Mouse (Mus musculus): ENCODE results near the gene Gabra5.

Gabra5 gene

DNA sequence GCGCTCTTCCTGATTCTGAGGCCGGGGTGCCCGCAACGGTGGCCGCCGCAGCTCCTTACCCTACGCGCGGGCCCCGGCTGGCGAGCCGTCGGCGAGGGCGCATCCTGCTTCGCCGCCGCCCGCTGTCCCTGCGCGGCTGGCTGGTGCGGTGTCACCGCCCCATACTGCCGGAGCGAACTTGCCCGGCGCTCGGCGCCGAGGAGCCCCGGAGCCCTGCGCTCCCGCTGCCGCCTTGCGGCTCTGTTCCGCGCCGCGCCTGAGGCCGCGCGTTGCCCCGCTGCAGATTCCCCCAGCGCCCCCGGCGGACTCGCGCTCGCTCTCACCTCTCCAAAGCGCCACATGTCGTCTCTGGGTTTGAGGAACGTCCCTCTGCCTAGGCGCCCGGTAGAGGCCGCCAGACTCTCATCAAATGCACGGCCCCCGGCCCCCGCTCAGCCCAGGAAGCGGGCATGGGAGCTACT is at the start of gene Gabra5:
TSS of gene Gabra5 (minus strand) at position 379 of the 461 bp plus-strand sequence.
- no peak for DNase-seq (ENCODE audit: low spot score in 2 of 2)

- DNase-seq (ENCODE audit: low spot score in 2 of 2): no peak
These were observed 28.7 kb upstream of the Gabra5 start for GRCm38 (mm10) chr7:57538565-57538964.

- DNase-seq (ENCODE audit: low spot score in 2 of 2): no peak
These were observed 22.8 kb upstream of the Gabra5 start for GRCm38 (mm10) chr7:57532676-57533075.

DNA sequence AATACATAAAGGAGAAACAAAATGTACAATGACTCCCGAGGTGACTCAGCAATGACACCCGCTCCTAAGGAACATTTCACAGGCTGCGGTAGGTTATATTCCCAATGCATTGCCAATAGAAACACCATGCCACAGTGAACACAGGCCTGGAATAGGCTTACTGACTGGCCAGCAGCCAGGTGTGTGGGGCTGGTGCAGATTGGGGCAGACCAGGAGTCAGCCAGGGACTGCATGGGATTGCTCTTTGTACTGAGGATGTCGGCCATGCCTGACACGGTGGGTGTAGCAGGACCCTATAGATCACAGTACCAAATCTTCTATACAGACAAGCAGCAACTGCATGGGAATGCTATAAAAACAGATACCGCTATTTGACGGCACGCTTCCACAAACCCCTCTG is 20.1 kb upstream of the Gabra5 start:
- DNase-seq (ENCODE audit: low spot score in 2 of 2): no peak

DNA sequence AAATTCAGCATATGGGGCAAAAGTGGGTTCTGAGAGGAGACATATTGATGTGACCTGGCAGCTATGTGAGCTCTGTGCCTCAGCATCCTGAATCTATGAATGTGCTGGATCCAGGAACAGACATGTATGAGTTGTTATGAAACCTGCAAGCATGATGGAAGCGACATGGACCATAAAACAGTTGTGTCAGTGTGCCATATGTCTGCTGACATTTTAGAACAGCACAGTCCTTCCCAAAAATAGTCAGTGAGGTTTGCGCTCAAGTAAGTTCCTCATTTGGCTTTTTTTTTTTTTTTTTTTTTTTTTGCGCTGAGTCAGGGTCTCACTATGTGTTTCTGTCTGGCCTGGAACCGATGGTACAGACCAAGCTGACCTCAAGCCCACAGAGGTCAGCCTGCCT is 19.6 kb upstream of the Gabra5 start:
- no peak for DNase-seq (ENCODE audit: low spot score in 2 of 2)

DNA sequence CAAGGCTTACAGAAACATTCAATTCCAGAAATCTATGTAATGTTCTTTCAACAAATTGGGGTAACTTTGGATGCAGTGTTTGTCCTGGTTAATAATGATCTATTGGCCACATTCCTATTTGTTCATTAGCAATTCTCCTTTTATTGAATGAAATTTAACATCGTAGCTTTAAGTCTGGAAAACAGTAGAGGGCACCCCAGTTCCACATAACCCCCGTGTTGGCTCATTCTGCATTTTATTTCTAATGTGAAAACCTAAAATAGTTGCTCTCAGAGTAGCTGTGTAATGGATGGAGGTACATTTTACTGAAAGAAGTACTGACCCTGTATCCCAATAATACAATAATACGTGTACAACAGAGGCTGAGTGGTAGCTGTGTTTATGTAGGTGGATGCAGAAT is 3.1 kb upstream of the Gabra5 start:
- no peak for DNase-seq (ENCODE audit: low spot score in 2 of 2)

- no peak for DNase-seq (ENCODE audit: low spot score in 2 of 2)
These were observed 813 bp downstream of the Gabra5 start for GRCm38 (mm10) chr7:57508860-57509632.

GRCm38 (mm10) chr7:57502809-57503208 is 7.0 kb downstream of the Gabra5 start:
- DNase-seq (ENCODE audit: low spot score in 2 of 2): no peak

DNA sequence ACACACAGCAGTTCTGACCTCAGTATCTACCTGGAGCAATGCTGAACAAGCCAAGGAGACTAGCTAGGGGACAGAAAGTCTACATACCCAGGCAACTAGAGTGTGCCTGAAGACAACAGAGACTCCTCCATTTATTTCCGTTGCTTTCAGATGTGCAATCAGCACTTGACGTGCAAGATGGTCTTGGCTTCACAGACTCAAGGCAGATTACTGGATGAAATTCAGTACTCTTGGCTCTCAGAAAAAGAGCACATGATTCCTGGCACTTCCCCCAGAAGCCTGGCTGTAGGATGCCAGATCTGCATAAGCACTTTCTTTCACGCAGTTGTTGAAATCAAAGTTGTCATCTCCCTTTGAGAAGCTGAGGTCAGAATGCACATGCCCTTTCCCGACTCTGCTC is 18.1 kb downstream of the Gabra5 start:
- no peak for DNase-seq (ENCODE audit: low spot score in 2 of 2)

- no peak for DNase-seq (ENCODE audit: low spot score in 2 of 2)
These were observed 23.0 kb downstream of the Gabra5 start for GRCm38 (mm10) chr7:57486907-57487306.

DNA sequence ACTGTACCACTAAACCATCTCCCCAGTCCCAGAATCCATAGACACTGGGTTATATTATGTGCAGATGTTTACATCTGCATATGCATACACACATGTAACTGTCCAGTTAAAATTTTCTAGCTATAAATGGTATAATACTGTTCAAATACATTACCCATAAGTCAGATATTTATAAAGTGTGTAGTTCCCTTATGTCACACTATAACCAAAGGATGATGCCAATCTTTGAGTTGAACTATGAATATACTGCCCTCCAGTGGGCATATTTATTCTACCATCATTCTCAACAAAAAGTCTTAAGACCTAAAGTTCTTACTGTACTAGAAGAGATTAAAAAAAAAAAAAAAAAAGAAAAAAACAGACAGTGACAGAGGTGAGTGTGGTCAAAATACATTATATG is 27.0 kb downstream of the Gabra5 start:
- DNase-seq (ENCODE audit: low spot score in 2 of 2): no peak

- DNase-seq (ENCODE audit: low spot score in 2 of 2): no peak
These were observed 35.9 kb downstream of the Gabra5 start for GRCm38 (mm10) chr7:57473811-57474525.

- DNase-seq (ENCODE audit: low spot score in 2 of 2): no peak
These were observed 38.5 kb downstream of the Gabra5 start for GRCm38 (mm10) chr7:57471316-57471715.

GRCm38 (mm10) chr7:57460354-57460753 is 49.5 kb downstream of the Gabra5 start:
- DNase-seq (ENCODE audit: low spot score in 2 of 2): no peak

- no peak for DNase-seq (ENCODE audit: low spot score in 2 of 2)
These were observed 61.6 kb downstream of the Gabra5 start for GRCm38 (mm10) chr7:57448239-57448638.

GRCm38 (mm10) chr7:57422675-57423074 is 87.2 kb downstream of the Gabra5 start:
- DNase-seq (ENCODE audit: low spot score in 2 of 2): no peak

DNA sequence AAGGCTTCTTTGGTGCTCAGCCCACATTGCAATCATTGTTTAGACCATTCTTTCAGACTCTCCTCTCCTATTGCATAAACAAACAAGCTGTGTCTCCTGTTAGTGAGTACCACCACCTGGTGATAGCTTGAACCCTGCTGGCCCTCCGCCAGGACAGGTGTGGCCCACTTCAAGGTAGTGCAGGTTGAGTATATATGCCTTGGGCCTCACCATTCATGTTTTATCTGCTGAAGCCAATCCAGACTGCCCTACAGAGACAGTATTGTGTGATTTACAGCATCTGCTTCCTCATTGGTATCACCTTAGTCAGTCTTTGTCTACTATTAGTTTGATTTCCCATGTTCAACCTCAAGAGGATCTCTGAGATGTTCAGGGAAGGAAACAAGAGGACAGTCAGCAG is 88.8 kb downstream of the Gabra5 start:
- no peak for DNase-seq (ENCODE audit: low spot score in 2 of 2)

- DNase-seq (ENCODE audit: low spot score in 2 of 2): no peak
These were observed 90.5 kb downstream of the Gabra5 start, which contains the start of gene Gabrb3 for GRCm38 (mm10) chr7:57419392-57419791. TSS of gene Gabrb3 (plus strand) at chr7:57419692.

DNA sequence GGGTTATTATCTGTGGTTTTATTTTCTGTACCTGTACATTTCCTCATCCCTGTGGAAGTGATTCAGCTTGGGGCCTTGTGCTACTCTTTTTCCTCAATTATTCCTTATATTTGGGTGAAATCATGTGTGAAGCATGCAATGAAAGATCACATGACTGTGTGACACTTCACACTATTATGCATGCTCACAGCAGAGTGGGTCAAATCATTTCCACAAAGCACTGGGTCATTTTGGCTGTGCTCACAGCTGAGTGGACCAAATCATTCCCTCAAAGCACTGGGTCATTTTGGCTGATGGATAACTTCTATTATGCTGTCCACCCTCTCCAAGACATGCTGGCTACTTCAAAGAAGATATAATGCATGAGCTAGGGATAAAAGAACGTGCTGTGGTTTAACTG is 97.0 kb downstream of the Gabra5 start:
- no peak for DNase-seq (ENCODE audit: low spot score in 2 of 2)

GRCm38 (mm10) chr7:57411163-57411562 is 98.7 kb downstream of the Gabra5 start:
- DNase-seq (ENCODE audit: low spot score in 2 of 2): no peak

GRCm38 (mm10) chr7:57393551-57393950 is 116.3 kb downstream of the Gabra5 start:
- DNase-seq (ENCODE audit: low spot score in 2 of 2): no peak

DNA sequence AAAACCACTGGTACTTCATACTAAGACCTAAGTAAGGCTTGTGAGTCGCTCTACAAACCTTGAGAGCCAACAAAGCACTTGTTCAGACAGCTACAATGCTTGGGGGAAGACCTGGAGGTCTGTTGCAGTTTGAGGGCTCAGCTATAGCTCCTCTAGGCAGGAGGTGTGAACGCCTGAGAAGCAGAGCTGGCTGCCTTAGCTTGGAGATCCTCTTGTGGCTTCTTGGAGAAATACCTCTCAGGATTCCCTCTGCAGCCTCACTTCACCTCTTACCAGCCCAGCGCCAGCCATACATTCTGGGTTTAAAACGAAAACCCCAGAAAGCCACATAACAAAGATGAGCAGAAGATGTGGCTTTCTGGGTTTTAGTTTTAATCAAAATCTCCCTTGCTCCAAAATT is 119.8 kb downstream of the Gabra5 start:
- DNase-seq (ENCODE audit: low spot score in 2 of 2): no peak

DNA sequence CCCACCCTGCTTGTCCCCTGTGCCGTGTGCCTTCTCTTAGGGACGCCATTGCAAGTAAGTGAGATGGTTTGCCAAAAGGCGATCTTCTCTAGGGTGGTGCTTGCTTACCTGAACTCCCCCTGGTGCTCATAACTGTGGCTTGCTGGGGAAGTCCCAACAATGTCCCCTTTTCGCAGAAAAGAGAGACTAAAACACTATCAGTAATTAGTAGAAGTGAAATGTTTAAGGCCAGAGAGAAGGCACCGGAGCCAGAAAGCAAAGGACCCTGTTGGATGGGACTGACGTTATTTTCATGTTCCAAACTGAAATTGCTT is 122.6 kb downstream of the Gabra5 start:
- DNase-seq (ENCODE audit: low spot score in 2 of 2): no peak

Data from spleen, postnatal 4 days (tissue).